Mouse (Mus musculus): Measurements from ENCODE around the gene Mical3. TPM values are rescaled to one million over a fixed set of nuclear protein-coding genes. Genes with fewer than 3 reads are reported as not detected.

Mical3 gene
- polyA plus RNA-seq, 1 experiment from 2014 or later = 28.1 TPM

DNA sequence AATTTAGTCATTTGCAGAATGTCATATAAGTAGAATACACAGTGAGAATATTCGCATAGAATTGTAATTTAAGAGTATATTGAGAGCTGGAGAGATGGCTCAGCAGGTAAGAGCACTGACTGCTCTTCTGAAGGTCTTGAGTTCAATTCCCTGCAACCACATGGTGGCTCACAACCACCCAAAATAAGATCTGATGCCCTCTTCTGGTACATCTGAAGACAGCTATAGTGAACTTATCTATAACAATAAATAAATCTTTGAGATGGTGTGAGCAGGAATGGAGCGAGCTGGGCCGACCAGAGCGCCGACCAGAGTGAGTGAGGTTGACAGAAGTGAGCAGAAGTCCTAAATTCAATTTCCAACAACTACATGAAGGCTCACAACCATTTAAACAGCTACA is 4.6 kb downstream of the Mical3 start:
- no peak for ATAC-seq (ENCODE audit: low read depth)
- WGBS = 87% methylated on average over 5 of the region's 5 CpGs
- Histone ChIP-seq H3K36me3 (no peaks in the 10 kb centered on the region), H3K9ac (no peak overlapping the region), H3K4me2 (no peak overlapping the region), H3K4me1 (replicated peaks) (peaks cover 40% of the 10 kb centered on the region), H3K4me3 (no peak overlapping the region), H3K27ac (replicated peaks) (no peak overlapping the region), H3K9me3 (no peaks in the 10 kb centered on the region), H3K27me3 (no peaks in the 10 kb centered on the region)

DNA sequence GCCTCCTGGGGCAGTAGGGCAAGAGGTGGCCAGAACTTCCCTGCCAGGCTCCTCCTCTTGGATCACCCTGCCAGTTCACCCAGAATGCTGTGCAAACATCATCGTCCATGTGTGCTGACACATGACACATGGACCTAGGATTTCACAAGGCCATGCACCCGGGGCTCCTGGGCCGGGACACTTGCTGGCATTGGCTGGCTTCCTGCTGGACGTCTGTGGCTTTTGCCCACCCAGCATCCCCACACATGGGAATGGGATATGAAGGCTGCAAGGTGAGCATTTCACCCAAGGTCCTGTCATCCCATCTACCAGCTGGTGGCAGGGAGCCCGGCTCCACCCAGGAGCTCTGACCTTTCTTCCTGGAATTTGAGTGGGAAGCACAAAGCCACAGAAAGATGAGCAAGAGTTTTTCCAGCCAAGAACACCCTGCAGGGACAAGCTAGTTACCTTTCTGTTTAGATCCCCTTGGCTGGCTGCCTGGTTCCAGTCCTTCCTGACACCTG is 8.0 kb downstream of the Mical3 start:
- no peaks in the 10 kb centered on the region for H3K36me3 ChIP-seq
- 81% methylated on average over 5 of the region's 5 CpGs for WGBS
- H3K4me1 ChIP-seq (replicated peaks) = peaks cover 13% of the 10 kb centered on the region
- no peak overlapping the region for H3K4me3 ChIP-seq
- H3K27ac ChIP-seq (replicated peaks) = no peak overlapping the region
- ATAC-seq (ENCODE audit: low read depth) = no peak
- H3K4me2 ChIP-seq = no peak overlapping the region
- no peak overlapping the region for H3K9ac ChIP-seq
- no peaks in the 10 kb centered on the region for H3K9me3 ChIP-seq
- H3K27me3 ChIP-seq = no peaks in the 10 kb centered on the region

DNA sequence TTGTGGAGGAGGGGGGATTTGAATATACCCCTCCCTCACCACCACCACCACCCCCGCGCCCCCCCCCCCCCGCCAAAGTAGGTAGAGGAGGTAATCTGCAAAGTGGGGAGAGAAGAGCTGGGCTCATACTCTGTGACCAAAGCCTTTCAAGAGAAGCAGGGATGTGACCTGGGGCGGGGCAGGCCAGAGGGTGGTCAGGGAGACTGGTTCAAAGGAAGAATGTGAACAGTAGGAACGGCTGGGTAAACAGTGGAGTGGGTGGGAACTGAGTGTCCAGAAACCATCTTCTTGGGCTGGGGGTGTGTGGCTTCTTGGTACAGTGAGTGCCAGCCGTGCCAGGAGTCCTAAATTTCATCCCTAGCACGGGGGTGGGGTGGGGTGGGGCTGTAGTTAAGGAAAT is 10.0 kb downstream of the Mical3 start:
- Histone ChIP-seq H3K4me2 (no peak overlapping the region), H3K9me3 (no peaks in the 10 kb centered on the region)

DNA sequence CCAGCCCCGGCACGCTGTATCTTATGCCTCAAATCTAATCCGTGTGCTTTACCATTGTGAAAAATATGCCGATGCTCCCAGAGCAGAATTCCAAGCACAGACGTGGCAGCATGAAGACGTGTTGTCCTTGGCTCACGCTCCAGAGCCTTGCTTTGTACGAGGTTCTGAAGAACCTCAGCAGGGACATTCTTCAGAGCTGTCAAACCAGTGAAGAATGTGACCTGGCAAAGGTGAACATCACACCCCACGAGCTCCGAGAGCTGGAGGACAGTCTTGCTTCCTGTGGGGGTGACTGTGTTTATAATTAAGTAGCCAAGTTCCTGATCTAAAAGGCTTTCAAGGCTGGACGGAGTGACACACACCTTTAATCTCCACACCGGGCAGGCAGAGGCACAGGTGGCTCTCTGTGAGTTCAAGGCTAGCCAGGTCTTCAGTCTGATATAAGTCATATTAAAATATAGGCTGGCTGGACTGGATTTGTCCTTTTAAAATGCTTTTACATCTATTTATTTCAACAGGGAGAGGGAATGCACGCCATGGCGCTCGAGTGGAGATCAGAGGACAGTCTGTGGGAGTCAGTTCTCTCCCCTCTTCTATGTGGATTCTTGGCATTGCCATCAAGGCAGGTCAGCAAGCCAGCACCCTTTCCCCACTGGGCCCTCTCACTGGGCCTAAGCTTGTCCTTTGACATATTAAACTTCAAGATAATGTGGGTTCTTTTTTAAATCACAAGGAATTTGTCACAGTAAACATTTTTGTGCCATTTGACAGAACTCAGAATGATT is 12.6 kb downstream of the Mical3 start:
- H3K27me3 ChIP-seq = no peaks in the 10 kb centered on the region
- H3K9ac ChIP-seq = no peak overlapping the region
- H3K4me1 ChIP-seq (replicated peaks) = no peaks in the 10 kb centered on the region
- H3K27ac ChIP-seq (replicated peaks) = no peak overlapping the region
- no peak overlapping the region for H3K4me2 ChIP-seq
- no peaks in the 10 kb centered on the region for H3K9me3 ChIP-seq
- ATAC-seq (ENCODE audit: low read depth) = no peak
- H3K36me3 ChIP-seq = no peaks in the 10 kb centered on the region
- H3K4me3 ChIP-seq = no peak overlapping the region
- 88% methylated on average over 15 of the region's 15 CpGs for WGBS

More for the DNA sequence above, 10.0 kb downstream of the Mical3 start:
- H3K27me3 ChIP-seq = no peaks in the 10 kb centered on the region
- ATAC-seq (ENCODE audit: low read depth) = no peak
- 32% methylated on average over 7 of the region's 7 CpGs for WGBS
- H3K4me1 ChIP-seq (replicated peaks) = 0 out of 2 replicates have a peak, but pooled peaks cover 6% of the 10 kb centered on the region
- H3K27ac ChIP-seq (replicated peaks) = no peak overlapping the region
- no peaks in the 10 kb centered on the region for H3K36me3 ChIP-seq
- no peak overlapping the region for H3K9ac ChIP-seq
- no peak overlapping the region for H3K4me3 ChIP-seq

DNA sequence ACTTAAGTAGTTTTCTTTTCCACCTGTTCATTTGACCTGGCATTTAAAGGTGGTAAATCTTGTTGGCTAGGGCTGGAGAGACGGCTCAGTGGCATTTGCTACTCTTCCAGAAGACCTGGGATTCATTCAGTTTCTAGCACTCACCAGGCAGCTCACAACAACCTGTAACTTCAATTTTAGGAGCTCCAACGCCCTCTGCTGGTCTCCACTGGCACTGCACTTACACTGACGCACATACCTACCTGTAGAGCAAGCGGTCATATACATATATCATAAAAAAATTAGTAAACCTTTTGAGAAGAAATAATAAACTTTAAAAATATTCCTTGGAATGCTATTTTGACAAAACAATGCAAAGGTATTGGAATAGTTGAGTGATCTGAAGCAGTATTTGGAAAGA is 13.7 kb downstream of the Mical3 start:
- WGBS = 78% methylated on average over 4 of the region's 4 CpGs
- ATAC-seq (ENCODE audit: low read depth) = no peak
- no peak overlapping the region for H3K4me2 ChIP-seq

DNA sequence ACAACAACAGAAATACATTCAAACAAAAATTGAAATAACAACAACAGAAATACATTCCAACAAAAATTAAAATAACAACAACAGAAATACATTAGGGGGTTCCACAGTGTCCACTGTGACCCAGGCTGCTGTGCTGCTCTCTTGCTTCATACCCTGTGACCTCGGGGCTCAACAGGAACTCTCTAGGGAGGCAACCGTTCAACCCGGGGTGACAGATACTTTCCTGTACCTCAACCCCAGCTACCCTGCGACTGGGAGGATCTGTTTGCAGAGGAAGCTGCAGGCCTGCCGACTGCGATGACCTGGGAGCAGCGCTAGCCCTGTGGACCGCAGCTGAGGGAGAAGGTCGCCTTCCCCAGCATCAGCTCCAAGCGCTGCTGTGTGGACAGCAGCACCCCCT is 14.4 kb downstream of the Mical3 start:
- Histone ChIP-seq H3K9ac (no peak overlapping the region), H3K36me3 (no peaks in the 10 kb centered on the region), H3K4me1 (replicated peaks) (peaks cover 5% of the 10 kb centered on the region; the same call in 1 of the 2 replicates), H3K9me3 (no peaks in the 10 kb centered on the region), H3K4me2 (no peak overlapping the region), H3K4me3 (no peak overlapping the region), H3K27ac (replicated peaks) (no peak overlapping the region), H3K27me3 (no peaks in the 10 kb centered on the region)
- WGBS = 76% methylated on average over 10 of the region's 10 CpGs
- no peak for ATAC-seq (ENCODE audit: low read depth)

More for the DNA sequence above, 13.7 kb downstream of the Mical3 start:
- H3K4me3 ChIP-seq = no peak overlapping the region
- no peaks in the 10 kb centered on the region for H3K27me3 ChIP-seq
- H3K9ac ChIP-seq = no peak overlapping the region
- H3K27ac ChIP-seq (replicated peaks) = no peak overlapping the region
- H3K9me3 ChIP-seq = no peaks in the 10 kb centered on the region
- H3K4me1 ChIP-seq (replicated peaks) = no peaks in the 10 kb centered on the region
- no peaks in the 10 kb centered on the region for H3K36me3 ChIP-seq

DNA sequence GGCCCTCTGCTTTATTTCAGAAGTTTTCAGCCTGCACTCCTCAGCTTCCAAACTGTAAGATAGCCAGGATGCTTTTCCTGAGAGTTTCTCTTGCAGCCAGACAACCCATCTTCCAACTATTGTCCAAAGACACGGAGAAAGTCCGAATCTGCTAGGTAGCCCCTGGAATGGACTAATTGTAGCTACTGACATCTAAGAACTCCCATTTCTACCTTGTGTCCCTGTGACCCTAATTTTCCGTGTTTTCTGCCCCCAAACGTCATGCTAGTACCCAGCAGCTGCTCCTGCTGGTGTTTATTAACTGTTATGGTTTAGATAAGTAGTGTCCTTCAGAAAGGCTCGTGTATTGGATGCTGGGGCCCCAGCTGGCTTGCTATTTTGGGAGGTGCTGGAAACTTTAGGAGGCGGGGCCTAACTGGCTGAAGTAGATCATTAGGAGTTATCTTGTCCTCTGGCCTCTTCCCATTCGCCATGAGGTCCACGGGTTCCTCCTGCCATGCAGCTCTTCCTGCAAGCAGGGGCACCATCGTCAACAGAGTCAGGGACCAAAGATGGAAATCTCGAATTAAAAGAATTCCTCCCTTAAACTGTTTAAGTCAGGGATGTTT is 19.2 kb downstream of the Mical3 start:
- peaks cover 46% of the 10 kb centered on the region for H3K4me1 ChIP-seq (replicated peaks)
- no peak for ATAC-seq (ENCODE audit: low read depth)
- H3K4me3 ChIP-seq = no peak overlapping the region
- H3K36me3 ChIP-seq = no peaks in the 10 kb centered on the region
- H3K27me3 ChIP-seq = no peaks in the 10 kb centered on the region
- no peak overlapping the region for H3K9ac ChIP-seq
- H3K4me2 ChIP-seq = no peak overlapping the region
- H3K27ac ChIP-seq (replicated peaks) = peak overlapping the region; percentile 93; the same call in 1 of the 2 replicates
- no peaks in the 10 kb centered on the region for H3K9me3 ChIP-seq
- 63% methylated on average over 10 of the region's 10 CpGs for WGBS

DNA sequence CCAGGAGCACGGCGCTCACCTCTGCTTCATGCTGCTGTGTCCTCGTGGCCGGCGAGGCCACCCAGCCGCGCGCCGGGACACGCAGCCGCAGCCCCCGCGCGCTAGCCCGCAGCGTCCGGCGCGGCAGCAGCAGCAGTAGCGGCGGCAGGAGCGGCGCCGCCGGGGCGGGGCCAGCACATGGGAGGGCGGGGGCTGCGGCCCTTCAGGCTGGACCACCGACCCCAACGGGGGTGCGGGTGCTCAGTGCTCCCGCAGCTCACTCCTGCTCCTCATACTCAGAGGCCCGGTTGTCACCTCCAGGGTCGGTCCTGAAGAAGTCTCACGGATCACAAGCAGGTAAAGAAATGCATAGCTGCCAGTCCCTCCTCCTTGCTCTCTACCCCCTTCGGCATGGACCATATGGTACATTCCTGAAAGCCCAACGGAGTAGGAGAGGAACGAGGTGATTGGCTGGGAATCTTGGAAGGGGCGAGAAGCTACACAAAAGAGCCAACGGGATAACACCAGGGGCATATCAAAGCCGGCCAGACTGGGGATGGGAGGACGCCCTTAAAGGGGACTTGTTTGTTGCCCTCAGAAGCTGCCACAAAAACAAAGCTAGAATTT is 20.7 kb downstream of the Mical3 start:
- WGBS = 2% methylated on average over 39 of the region's 42 CpGs
- peak overlapping the region; percentile 69 for H3K4me3 ChIP-seq
- peak overlapping the region; percentile 94 for H3K9ac ChIP-seq
- H3K9me3 ChIP-seq = no peaks in the 10 kb centered on the region
- H3K4me2 ChIP-seq = peak overlapping the region; percentile 90
- peaks cover 58% of the 10 kb centered on the region for H3K4me1 ChIP-seq (replicated peaks)
- H3K36me3 ChIP-seq = no peaks in the 10 kb centered on the region
- peak; percentile 98 for ATAC-seq (ENCODE audit: low read depth)
- no peaks in the 10 kb centered on the region for H3K27me3 ChIP-seq
- peak overlapping the region; percentile 93 for H3K27ac ChIP-seq (replicated peaks)

DNA sequence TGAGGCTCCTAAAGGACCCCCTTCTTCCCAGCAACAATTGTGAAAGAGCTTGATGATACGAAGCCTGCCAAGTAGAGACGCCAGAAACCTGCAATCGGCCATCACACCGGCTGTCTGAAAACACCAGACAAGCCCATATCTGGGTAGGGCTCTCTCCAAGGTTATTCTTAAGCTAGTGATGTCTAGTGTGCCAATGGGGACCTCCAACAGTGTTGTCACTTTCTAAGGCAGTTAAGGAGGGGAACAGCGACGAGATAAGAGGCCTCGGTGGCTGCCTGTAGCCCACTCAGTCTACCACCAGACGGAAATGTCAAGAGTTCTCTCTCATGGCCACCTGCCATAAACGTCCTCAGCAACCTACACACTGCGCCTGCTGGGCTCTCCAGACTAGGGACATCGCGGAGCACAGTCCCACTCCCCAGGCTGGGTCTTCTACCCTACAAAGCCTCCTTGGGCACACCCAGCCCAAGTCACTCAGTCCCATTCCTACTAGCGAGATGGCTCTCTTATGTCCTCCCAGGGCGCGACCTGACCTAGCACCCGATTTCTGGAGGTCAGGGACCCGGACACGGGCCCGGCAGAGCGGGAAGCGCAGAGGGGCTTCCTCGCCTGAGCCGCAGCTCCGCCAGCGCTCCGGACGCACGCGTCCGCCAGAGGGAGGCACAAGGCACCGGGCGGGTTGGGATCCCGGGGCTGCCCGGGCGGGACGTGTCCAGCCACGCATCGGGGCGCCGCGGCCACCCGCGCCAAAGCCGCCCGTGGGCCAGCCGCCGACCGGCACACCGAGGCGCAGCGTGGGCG is 21.4 kb downstream of the Mical3 start:
- WGBS = under 1% methylated on average over 50 of the region's 52 CpGs
- peak; percentile 37 for ATAC-seq (ENCODE audit: low read depth)
- peaks cover 62% of the 10 kb centered on the region for H3K4me1 ChIP-seq (replicated peaks)

DNA sequence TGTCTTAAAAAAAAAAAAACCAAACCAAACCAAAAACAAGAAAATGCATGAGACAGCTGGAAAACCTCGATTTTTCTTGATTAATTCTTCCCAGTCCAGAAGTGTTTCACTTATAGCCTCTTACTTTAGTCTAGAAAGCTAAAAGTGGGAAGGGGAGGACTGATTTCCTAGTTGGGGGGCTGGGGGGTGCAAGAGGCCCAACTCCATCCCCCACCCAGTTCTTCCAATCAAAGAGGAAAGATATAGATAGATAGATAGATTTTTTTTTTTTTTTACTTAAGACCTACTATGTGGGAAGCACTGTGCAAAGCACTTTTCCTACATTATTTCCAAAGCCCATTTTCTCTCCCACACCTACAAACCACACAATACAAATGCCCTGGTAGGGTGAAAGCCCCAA is 22.7 kb downstream of the Mical3 start:
- Histone ChIP-seq H3K4me1 (replicated peaks) (peaks cover 67% of the 10 kb centered on the region), H3K9ac (no peak overlapping the region), H3K27ac (replicated peaks) (no peak overlapping the region), H3K4me2 (peak overlapping the region; percentile 90), H3K27me3 (no peaks in the 10 kb centered on the region), H3K4me3 (peak overlapping the region; percentile 69; the same call in 1 of the 2 replicates), H3K36me3 (peaks cover 8% of the 10 kb centered on the region), H3K9me3 (no peaks in the 10 kb centered on the region)
- 68% methylated on average over 1 of the region's 1 CpGs for WGBS
- ATAC-seq (ENCODE audit: low read depth) = no peak

More for the DNA sequence above, 21.4 kb downstream of the Mical3 start:
- Histone ChIP-seq H3K9me3 (no peaks in the 10 kb centered on the region), H3K4me2 (peak overlapping the region; percentile 90), H3K36me3 (no peaks in the 10 kb centered on the region; the same call in 1 of the 2 replicates), H3K27me3 (no peaks in the 10 kb centered on the region), H3K27ac (replicated peaks) (peak overlapping the region; percentile 93), H3K4me3 (peak overlapping the region; percentile 69), H3K9ac (peak overlapping the region; percentile 94)

DNA sequence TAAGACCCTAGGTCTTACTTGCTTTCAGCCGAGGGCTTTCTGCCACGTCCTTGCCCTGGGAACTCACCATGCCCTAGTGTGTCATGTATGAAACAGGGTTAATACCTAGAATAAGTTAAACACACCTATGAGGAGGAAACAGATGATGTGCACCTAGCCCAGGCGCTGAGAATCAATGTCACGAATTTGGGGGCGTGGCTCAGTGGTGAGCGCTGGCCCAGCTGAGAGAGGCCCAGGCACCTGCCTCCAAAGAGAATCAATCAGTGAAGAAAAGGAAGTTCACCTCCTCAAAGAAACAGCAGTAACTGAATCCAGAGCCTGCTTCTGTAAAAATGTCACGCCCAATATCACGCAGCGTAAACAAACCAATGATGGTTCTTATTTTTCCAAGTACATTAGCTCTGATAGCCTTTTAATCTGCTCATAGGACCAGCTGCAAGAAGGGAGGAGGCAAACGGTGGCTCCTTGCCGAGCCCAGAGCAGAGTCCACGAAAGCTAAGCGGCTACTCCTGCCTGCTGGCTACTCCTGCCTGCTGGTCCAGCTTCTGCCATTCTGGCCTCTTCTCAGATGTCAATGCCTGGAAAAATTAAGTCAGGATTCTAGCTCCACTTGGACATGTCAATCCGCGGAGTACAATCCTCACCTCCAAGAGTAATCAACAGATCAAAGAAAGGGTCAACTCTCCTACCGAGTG is 23.9 kb downstream of the Mical3 start:
- Histone ChIP-seq H3K4me1 (replicated peaks) (peaks cover 69% of the 10 kb centered on the region), H3K27ac (replicated peaks) (no peak overlapping the region), H3K4me3 (no peak overlapping the region), H3K9ac (no peak overlapping the region), H3K27me3 (no peaks in the 10 kb centered on the region), H3K36me3 (peaks cover 13% of the 10 kb centered on the region), H3K4me2 (no peak overlapping the region), H3K9me3 (no peaks in the 10 kb centered on the region)
- no peak for ATAC-seq (ENCODE audit: low read depth)
- WGBS = 89% methylated on average over 16 of the region's 16 CpGs
